Mouse (Mus musculus) small intestine, adult 10 weeks (tissue): ENCODE measurements around the gene Nmrk2. TPM values are rescaled to one million over a fixed set of nuclear protein-coding genes. Genes with fewer than 3 reads are reported as not detected.

ENCODE experiments used
- polyA plus RNA-seq: library from polyadenylated mRNA; stranded (reverse); fragments of 350-450 nt; fragmentation: Illumina TruSeq; extraction: RNeasy Lipid Tissue Mini Kit (QIAGEN cat#74804); gene quantifications from one replicate; pipeline ENCODE4 v1.2.3, GENCODE M21; 2014; ENCODE audit warnings: low replicate concordance

Nmrk2 gene
- polyA plus RNA-seq, result not detected

DNA sequence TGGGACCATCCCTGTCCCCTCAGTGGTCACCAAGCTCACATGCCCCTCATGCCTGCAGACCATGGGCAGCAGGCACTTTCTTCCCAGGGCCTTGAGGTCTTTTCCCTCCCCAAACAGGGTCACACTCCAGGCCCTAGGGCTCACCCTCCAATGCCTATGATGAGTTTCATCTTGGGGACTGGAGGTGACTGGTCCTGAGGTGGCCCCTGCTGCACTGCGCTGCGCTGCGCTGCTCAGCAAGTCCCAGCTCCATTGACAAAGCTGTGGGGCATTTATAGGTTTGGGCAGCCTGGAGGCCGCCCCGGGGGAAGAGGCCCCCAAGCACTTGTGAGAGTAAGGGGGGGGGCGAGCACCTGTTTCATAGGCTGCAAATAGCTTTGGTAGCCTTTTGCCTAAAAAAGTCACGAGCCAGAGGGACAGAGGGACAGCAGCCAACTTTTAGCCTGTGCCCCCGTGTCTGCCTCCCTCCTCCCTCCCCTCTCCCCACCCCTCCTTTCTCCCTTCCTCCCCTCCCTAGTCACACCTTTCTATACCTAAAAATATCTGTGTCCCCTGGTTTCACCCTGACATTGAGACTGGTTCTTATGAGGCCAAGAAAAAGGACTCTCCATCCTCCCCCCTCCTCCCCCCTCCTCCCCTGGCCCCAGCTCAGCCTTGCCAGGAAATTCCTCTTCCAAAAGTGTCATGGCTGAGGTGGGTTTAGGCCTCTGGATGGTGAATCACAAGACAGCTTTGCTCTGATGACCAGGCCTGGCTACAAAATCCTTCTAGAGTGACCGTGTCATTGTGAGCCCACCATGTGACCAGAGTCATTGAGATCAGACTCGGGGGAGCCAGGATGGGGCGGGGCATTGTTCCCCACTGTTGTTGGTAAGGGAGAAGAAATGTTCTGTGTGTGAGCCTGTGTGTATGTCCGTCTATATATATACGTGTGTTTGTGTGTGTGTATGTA is at the start of gene Nmrk2:
Gene Nmrk2, minus strand, starts transcription at position 245 of the 952 bp plus-strand sequence.

DNA sequence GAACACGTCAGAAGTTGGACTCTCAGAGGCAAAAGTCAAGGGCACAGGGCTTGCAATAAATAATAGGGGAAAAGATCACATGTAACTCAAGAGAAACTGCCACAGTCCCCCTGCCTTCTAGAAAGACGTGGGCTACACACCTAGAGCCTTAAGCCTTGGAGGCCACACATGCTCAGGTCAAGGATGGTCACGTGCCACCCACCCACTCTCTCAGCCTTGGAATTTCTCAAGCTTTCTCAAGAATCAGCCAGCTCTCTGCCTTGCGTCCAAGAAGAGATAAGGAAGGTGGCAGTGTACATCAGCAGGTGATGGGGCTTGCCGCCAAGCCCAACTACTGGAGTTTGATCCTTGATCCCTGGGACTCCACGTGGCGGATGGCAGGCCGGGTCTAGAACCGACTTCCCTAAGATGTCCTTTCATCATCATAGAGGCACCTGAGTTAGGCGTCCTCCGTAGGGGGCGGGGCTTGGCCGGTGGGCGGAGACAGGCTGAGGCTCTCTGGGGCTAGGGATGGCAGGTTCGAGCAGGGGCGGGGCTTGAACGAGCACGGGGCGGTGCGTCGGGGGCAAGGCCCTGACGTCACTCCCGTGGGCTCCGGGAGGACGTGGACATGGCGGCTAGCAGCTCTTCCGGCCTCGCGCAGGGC is 30.9 kb upstream of the Nmrk2 start, which contains the start of gene Zfr2:
Gene Zfr2, plus strand, starts transcription at position 576 of the 646 bp plus-strand sequence.

DNA sequence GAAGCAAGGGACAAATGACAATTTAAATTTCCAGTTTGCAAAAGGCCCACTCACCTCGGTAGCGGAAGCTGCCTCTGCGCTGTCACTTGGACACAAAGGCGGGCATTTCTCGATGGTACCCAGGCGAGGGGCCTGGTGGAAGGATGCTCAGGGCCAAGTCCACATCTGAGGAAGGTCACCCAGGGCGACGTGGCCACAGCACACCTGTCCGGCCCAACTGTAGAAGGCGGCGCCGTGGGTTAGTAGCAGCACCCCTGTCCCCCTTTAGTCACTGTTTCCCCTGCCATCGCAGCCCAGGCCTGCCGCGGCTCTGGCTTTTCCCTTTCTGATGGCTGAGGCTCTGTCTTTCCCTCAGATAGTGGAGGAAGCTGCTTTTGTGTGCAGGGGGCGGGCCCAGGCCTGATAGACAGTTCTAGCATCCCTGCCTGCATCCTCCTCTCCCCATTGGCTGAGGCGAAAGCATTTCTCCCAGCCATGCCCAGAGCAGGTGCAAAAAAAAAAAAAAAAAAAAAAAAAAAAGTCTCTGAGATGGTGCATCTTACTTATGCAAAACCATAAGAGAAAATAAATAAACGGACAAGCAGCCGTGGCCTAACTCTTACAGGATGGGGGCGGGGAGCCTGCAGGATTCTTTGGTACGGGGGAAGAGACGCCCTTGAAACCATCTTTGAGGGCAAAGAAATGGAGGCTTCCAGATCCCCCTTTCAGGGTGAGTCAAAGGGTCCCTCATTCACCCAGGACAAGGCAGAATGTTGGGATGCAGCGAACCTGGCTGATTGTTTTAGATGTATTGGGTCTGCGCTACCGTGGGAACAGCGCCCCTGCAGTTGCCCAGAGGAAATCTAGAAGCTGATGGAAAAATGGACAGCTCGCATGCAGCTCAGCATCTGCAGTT is 28.8 kb upstream of the Nmrk2 start, which contains the start of gene Atcay:
Gene Atcay, minus strand, starts transcription at position 396 of the 895 bp plus-strand sequence.

DNA sequence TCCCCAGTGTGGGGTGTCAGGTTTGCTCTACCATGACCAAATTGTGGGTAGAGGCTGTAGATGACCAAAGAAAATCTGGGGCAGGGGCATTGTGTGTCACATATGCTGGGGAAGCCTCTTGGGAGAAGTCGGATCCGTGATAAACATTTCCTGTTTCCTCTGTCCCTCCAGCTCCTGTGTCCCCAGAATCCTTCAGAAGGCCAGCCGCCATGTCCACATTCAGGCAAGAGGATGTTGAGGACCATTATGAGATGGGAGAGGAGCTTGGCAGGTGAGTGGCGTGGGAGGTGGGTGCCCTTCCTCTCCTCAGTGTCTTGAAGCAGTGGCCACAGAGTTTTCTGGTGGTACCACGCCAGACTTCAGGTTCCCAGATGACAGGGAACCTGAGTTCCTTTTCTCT is 18.0 kb downstream of the Nmrk2 start, which contains the start of gene 4930442H23Rik:
Gene 4930442H23Rik, minus strand, starts transcription at position 45 of the 400 bp plus-strand sequence.

DNA sequence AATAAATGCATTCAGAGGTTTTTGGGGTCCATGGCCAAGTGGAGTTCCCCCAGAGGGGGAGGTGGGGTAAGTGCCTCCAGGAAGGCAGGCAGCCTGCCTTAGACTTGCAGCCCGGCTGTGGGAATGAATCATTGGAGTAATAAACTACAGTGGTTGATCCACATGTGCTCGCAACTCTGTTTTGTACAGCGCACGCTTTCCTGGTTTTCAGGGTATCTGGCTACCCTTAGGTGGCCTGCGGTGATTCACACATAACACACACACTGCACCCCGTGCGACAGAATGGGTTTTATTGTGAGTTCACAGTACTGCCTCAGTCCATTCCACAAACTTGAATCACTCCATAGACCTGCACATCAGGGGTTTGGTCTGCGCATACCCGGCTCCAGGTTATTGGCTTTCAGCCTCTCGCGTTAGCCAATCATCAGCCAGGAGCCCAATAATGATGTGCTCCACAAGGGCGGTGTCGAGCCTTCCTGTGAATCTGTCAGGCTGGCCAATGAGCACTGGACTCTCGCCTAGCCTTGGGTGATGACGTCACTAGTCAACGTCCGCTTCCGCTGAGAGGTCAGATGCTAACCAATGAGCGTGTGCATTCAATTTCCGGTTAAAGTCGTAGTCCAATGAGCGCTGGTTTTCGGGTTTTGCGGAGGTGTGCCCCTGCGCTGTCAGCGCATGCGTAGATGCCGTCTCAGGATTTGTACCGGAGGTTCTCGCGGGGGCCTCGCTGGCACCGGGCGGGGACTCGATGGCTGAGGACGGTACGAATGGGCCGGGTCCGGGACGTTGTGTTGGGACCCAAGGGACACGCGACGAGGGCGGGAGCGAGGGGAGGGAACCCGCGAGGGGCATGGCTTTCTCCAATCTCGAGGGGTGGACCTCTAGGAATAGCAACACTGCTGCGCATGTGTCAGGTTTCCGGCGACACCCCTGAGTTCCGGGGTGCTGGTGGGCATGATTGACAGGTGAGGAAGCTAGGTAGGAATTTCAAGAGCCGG is 19.2 kb downstream of the Nmrk2 start, which contains the start of gene Dapk3:
Gene Dapk3, plus strand, starts transcription at position 670 of the 998 bp plus-strand sequence.

DNA sequence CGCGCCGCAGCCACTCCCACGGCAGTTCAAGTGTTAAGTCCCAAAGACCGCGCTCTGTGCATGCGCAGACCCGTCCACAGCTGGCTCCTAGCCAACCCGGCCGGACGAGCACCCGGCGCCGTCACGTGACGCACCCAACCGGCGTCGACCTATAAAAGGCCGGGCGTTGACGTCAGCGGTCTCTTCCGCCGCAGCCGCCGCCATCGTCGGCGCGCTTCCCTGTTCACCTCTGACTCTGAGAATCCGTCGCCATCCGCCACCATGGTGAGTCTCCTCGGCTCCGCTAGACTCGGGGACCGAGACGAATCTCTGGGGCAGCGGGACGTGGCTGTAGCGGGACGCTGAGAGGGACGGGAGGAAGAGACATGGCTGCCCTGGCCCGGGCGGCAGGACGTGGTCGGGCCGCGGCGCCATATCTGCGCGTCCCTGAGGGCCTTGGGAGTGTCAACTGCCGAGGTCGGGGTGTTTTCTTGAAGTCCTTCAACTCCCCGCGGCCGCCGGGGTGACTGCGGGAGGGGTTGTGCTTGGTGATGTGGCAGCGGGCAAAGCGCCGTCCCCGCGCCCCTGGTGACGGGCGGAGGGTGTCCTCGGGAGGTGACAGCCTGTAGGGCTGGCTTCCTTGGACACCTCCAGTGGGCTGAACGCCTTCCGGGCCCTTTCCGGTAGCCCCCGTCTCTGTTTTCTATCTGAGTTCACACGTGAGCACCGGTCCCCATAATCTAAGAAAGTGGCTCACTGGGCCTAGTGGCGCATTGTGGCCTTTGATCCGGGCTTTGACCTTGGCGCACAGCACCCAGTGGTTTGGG is 25.2 kb downstream of the Nmrk2 start, which contains the start of gene Eef2:
Gene Eef2, plus strand, starts transcription at position 166 of the 806 bp plus-strand sequence.

DNA sequence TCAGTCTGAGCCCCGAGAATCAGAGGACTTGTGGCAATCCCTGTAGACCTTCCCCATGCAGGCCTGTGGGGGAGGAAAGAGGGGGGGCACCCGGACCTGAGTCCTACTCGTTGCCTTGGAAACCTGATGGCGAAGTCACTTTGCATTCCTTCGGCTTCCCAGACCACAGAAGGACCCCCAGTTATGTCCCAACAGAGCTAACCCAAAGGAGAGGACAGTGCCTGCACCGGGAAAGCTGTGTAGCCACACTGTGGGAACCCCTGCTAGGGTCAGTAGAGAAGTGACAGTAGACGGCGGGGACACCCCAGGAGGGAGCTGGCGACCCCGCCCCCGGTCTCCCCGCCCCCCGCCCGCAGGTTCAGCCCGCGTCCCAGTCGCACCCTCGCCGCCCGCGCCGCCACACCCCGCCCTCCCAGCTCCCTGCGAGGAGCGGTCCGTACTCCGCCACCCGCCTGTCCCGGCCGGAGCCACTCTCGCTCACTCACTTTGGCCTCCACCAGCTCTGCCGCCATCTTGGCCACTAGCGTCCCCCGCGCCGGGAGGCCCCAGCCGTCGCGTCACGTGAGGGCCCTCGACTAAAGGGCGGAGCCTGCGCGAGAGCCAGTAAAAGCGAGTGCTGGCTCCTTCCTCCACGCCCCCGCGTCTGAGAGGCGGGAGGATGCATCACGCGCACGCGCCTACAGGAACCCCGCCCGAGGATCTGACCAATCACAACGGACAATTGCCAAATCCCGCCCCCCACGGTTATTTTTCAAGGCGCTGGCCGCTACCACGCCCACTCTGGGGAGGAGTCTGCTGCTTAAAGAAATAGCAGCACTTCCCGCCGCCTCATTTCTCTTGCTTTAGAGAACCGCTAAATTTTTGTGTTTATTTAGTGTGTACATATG is 34.4 kb downstream of the Nmrk2 start, which contains the start of gene Pias4:
Gene Pias4, minus strand, starts transcription at position 724 of the 887 bp plus-strand sequence.

Other genes with a start within 250 kb of the Nmrk2 start
- gene Gng7, start 187.1 kb downstream of the Nmrk2 start, polyA plus RNA-seq, result not detected
- 0.15 TPM for gene Diras1, start 176.4 kb downstream of the Nmrk2 start, polyA plus RNA-seq
- 0.19 TPM for gene Slc39a3, start 164.6 kb downstream of the Nmrk2 start, polyA plus RNA-seq
- 0.41 TPM for gene Sgta, start 141.9 kb downstream of the Nmrk2 start, polyA plus RNA-seq
- gene Thop1, start 132.0 kb downstream of the Nmrk2 start, polyA plus RNA-seq, result not detected
- 29.5 TPM for gene Creb3l3, start 103.2 kb downstream of the Nmrk2 start, polyA plus RNA-seq
- 4.5 TPM for gene Map2k2, start 96.1 kb downstream of the Nmrk2 start, polyA plus RNA-seq
- 19.8 TPM for gene Zbtb7a, start 66.8 kb downstream of the Nmrk2 start, polyA plus RNA-seq
- gene Pias4, start 34.1 kb downstream of the Nmrk2 start, polyA plus RNA-seq, result not detected
- 3.2 TPM for gene Eef2, start 25.4 kb downstream of the Nmrk2 start, polyA plus RNA-seq
- gene Dapk3, start 19.0 kb downstream of the Nmrk2 start, polyA plus RNA-seq, result not detected
- not detected for gene 4930442H23Rik, start 18.2 kb downstream of the Nmrk2 start, polyA plus RNA-seq
- gene Atcay, start 28.8 kb upstream of the Nmrk2 start, polyA plus RNA-seq, result not detected
- 0.41 TPM for gene Zfr2, start 31.1 kb upstream of the Nmrk2 start, polyA plus RNA-seq
- not detected for gene Matk, start 50.9 kb upstream of the Nmrk2 start, polyA plus RNA-seq
- gene Mrpl54, start 64.9 kb upstream of the Nmrk2 start, polyA plus RNA-seq, result 0.89 TPM
- not detected for gene Apba3, start 64.9 kb upstream of the Nmrk2 start, polyA plus RNA-seq
- gene Tjp3, start 89.5 kb upstream of the Nmrk2 start, polyA plus RNA-seq, result 1.3 TPM
- gene Pip5k1c, start 90.9 kb upstream of the Nmrk2 start, polyA plus RNA-seq, result 1.4 TPM
- not detected for gene Cactin, start 119.1 kb upstream of the Nmrk2 start, polyA plus RNA-seq
- gene Tbxa2r, start 126.7 kb upstream of the Nmrk2 start, polyA plus RNA-seq, result not detected
- not detected for gene Gipc3, start 141.2 kb upstream of the Nmrk2 start, polyA plus RNA-seq
- 7.1 TPM for gene Hmg20b, start 148.4 kb upstream of the Nmrk2 start, polyA plus RNA-seq
- not detected for gene Mfsd12, start 155.4 kb upstream of the Nmrk2 start, polyA plus RNA-seq
- gene 4930404N11Rik, start 163.8 kb upstream of the Nmrk2 start, polyA plus RNA-seq, result not detected
- gene Fzr1, start 176.5 kb upstream of the Nmrk2 start, polyA plus RNA-seq, result 0.15 TPM
- gene Dohh, start 182.4 kb upstream of the Nmrk2 start, polyA plus RNA-seq, result not detected
- gene Gm48551, start 182.4 kb upstream of the Nmrk2 start, polyA plus RNA-seq, result 0.56 TPM
- gene Gm48552, start 187.0 kb upstream of the Nmrk2 start, polyA plus RNA-seq, result not detected
- gene Smim24, start 191.0 kb upstream of the Nmrk2 start, polyA plus RNA-seq, result 129 TPM